ENCODE assay signal across 20 mouse cellular contexts in genomic region chr12:3787041-3787440, GRCm38 (mm10). TPM values are rescaled to one million over a fixed set of nuclear protein-coding genes. Genes with fewer than 3 reads are reported as not detected.
A peak's percentile ranks its signal among the peaks of the same experiment; 100 is the strongest.
DNase-seq lines count a peak whose midpoint lies in the region; ATAC-seq and TF ChIP-seq lines count a peak whose summit lies in the region.
"Had no signal": no experiment of that assay in that cellular context is flagged by ENCODE, and none has a peak within 500 bp of the region (broad histone marks: within the 10 kb centered on the region; RNA-seq: fewer than 3 reads in every experiment).

No protein-coding gene starts in this region.

- no peaks in the 10 kb centered on the region for H3K9me3 ChIP-seq in intestine, embryonic 14.5 days (ENCODE audit: control insufficient read depth, low read length)
- no peaks in the 10 kb centered on the region for H3K9me3 ChIP-seq in intestine, postnatal 0 days (ENCODE audit: control insufficient read depth)
- H3K9me3 ChIP-seq in midbrain, embryonic 10.5 days (replicated peaks): no peaks in the 10 kb centered on the region
- H3K9me3 ChIP-seq in midbrain, embryonic 11.5 days (ENCODE audit: control insufficient read depth, low read length): no peaks in the 10 kb centered on the region
- no peaks in the 10 kb centered on the region for H3K9me3 ChIP-seq in intestine, embryonic 16.5 days (ENCODE audit: control insufficient read depth, low read length)
- no peaks in the 10 kb centered on the region for H3K9me3 ChIP-seq in forebrain, embryonic 10.5 days
- H3K9me3 ChIP-seq: forebrain, embryonic 15.5 days; liver, embryonic 13.5 days; midbrain, embryonic 13.5 days; neural tube, embryonic 15.5 days had no signal

- TF ChIP-seq CTCF in intestine, postnatal 0 days (IDR thresholded peaks at IDR 0.05; ENCODE audit: low read depth): no peak

- H3K4me2 ChIP-seq in intestine, embryonic 14.5 days (ENCODE audit: low read length): no peak overlapping the region
- no peak overlapping the region for H3K4me2 ChIP-seq in intestine, postnatal 0 days (replicated peaks; ENCODE audit: low read depth)
- no peak overlapping the region for H3K4me2 ChIP-seq in midbrain, embryonic 11.5 days
- no peak overlapping the region for H3K4me2 ChIP-seq in intestine, embryonic 16.5 days (ENCODE audit: low read depth, low read length)
- H3K4me2 ChIP-seq: forebrain, embryonic 15.5 days; liver, embryonic 13.5 days; midbrain, embryonic 13.5 days; neural tube, embryonic 15.5 days had no signal

- H3K27ac ChIP-seq in intestine, embryonic 14.5 days (ENCODE audit: low read depth): peak overlapping the region; percentile 64
- H3K27ac ChIP-seq in intestine, postnatal 0 days (ENCODE audit: low read depth, low read length): no peak overlapping the region
- peak overlapping the region; percentile 28 for H3K27ac ChIP-seq in midbrain, embryonic 10.5 days (replicated peaks)
- H3K27ac ChIP-seq in midbrain, embryonic 11.5 days (ENCODE audit: low read depth, low read length): no peak overlapping the region
- 0 out of 2 replicates have a peak overlapping the region, but pooled peaks have one; percentile 1 for H3K27ac ChIP-seq in intestine, embryonic 16.5 days (ENCODE audit: low read length)
- no peak overlapping the region for H3K27ac ChIP-seq in forebrain, embryonic 10.5 days
- H3K27ac ChIP-seq: forebrain, embryonic 15.5 days; liver, embryonic 13.5 days; midbrain, embryonic 13.5 days; neural tube, embryonic 15.5 days had no signal

- H3K9ac ChIP-seq in intestine, embryonic 14.5 days (ENCODE audit: low read length): no peak overlapping the region
- no peak overlapping the region for H3K9ac ChIP-seq in intestine, postnatal 0 days (ENCODE audit: low read depth, low read length)
- H3K9ac ChIP-seq in midbrain, embryonic 11.5 days (ENCODE audit: low read length): no peak overlapping the region
- H3K9ac ChIP-seq in intestine, embryonic 16.5 days (ENCODE audit: low read depth, low read length): no peak overlapping the region
- H3K9ac ChIP-seq: forebrain, embryonic 15.5 days; liver, embryonic 13.5 days; midbrain, embryonic 13.5 days; neural tube, embryonic 15.5 days had no signal

- H3K4me1 ChIP-seq in intestine, embryonic 14.5 days (replicated peaks; ENCODE audit: control insufficient read depth, insufficient read depth, low read length): peaks cover 66% of the 10 kb centered on the region
- peaks cover 9% of the 10 kb centered on the region; the same call in 1 of the 2 replicates for H3K4me1 ChIP-seq in intestine, postnatal 0 days (replicated peaks; ENCODE audit: control insufficient read depth, insufficient read depth, low read length)
- H3K4me1 ChIP-seq in midbrain, embryonic 10.5 days: peaks cover 73% of the 10 kb centered on the region
- peaks cover 32% of the 10 kb centered on the region for H3K4me1 ChIP-seq in midbrain, embryonic 11.5 days (ENCODE audit: control insufficient read depth, insufficient read depth, low read length)
- H3K4me1 ChIP-seq in intestine, embryonic 16.5 days (ENCODE audit: control insufficient read depth, insufficient read depth, low read length): peaks cover 70% of the 10 kb centered on the region
- H3K4me1 ChIP-seq in forebrain, embryonic 10.5 days: peaks cover 68% of the 10 kb centered on the region

- no peak for DNase-seq in intestine, embryonic 14.5 days (ENCODE audit: low spot score)
- DNase-seq in midbrain, embryonic 10.5 days (ENCODE audit: low spot score): no peak
- DNase-seq in midbrain, embryonic 11.5 days (ENCODE audit: low spot score, missing footprints): no peak
- DNase-seq in forebrain, embryonic 10.5 days (ENCODE audit: extremely low spot score, low spot score): no peak
- DNase-seq in T-cell, adult 2 months (ENCODE audit: low spot score): no peak
- DNase-seq: embryo, embryonic 11 days; gastrocnemius, postnatal 36 days; kidney, adult 11 months; kidney, postnatal 14 days; liver, embryonic 13.5 days; lung, postnatal 36 days; right cerebral cortex, adult 18-20 months had no signal

- no peaks in the 10 kb centered on the region for H3K36me3 ChIP-seq in intestine, embryonic 14.5 days (ENCODE audit: control insufficient read depth, insufficient read depth, low read length)
- no peaks in the 10 kb centered on the region for H3K36me3 ChIP-seq in intestine, postnatal 0 days (ENCODE audit: control insufficient read depth, insufficient read depth)
- H3K36me3 ChIP-seq in midbrain, embryonic 10.5 days: no peaks in the 10 kb centered on the region
- no peaks in the 10 kb centered on the region for H3K36me3 ChIP-seq in midbrain, embryonic 11.5 days (ENCODE audit: control insufficient read depth, insufficient read depth, low read length)
- no peaks in the 10 kb centered on the region for H3K36me3 ChIP-seq in intestine, embryonic 16.5 days (ENCODE audit: control insufficient read depth, insufficient read depth, low read length)
- H3K36me3 ChIP-seq in forebrain, embryonic 10.5 days (replicated peaks): no peaks in the 10 kb centered on the region
- H3K36me3 ChIP-seq: forebrain, embryonic 15.5 days; liver, embryonic 13.5 days; midbrain, embryonic 13.5 days; neural tube, embryonic 15.5 days had no signal

- H3K27me3 ChIP-seq in intestine, embryonic 14.5 days (replicated peaks; ENCODE audit: control insufficient read depth, insufficient read depth, low read length): no peaks in the 10 kb centered on the region
- no peaks in the 10 kb centered on the region for H3K27me3 ChIP-seq in intestine, postnatal 0 days (replicated peaks; ENCODE audit: control insufficient read depth, insufficient read depth, low read length)
- no peaks in the 10 kb centered on the region; the same call in none of the 2 replicates for H3K27me3 ChIP-seq in midbrain, embryonic 10.5 days (ENCODE audit: low read depth, poor library complexity, severe bottlenecking)
- no peaks in the 10 kb centered on the region for H3K27me3 ChIP-seq in midbrain, embryonic 11.5 days (ENCODE audit: control insufficient read depth, insufficient read depth, low read length)
- no peaks in the 10 kb centered on the region for H3K27me3 ChIP-seq in intestine, embryonic 16.5 days (replicated peaks; ENCODE audit: control insufficient read depth, insufficient read depth, low read length)
- H3K27me3 ChIP-seq in forebrain, embryonic 10.5 days (ENCODE audit: poor library complexity, severe bottlenecking): peaks cover 16% of the 10 kb centered on the region
- H3K27me3 ChIP-seq: forebrain, embryonic 15.5 days; neural tube, embryonic 15.5 days; Patski had no signal

- no peak overlapping the region for H3K4me3 ChIP-seq in intestine, embryonic 14.5 days (ENCODE audit: low read depth, low read length)
- no peak overlapping the region for H3K4me3 ChIP-seq in intestine, postnatal 0 days (ENCODE audit: low read depth, low read length)
- H3K4me3 ChIP-seq in midbrain, embryonic 10.5 days: no peak overlapping the region
- H3K4me3 ChIP-seq in midbrain, embryonic 11.5 days (ENCODE audit: low read depth, low read length): no peak overlapping the region
- H3K4me3 ChIP-seq in intestine, embryonic 16.5 days (ENCODE audit: low read length): no peak overlapping the region
- no peak overlapping the region for H3K4me3 ChIP-seq in forebrain, embryonic 10.5 days
- H3K4me3 ChIP-seq: erythroblast, embryonic 14.5 days; forebrain, embryonic 15.5 days; liver, embryonic 13.5 days; midbrain, embryonic 13.5 days; myocyte; neural tube, embryonic 15.5 days had no signal

- WGBS in intestine, embryonic 14.5 days: 29% methylated on average over 3 of the region's 3 CpGs
- WGBS in intestine, postnatal 0 days: 29% methylated on average over 3 of the region's 3 CpGs
- WGBS in midbrain, embryonic 10.5 days: 14% methylated on average over 3 of the region's 3 CpGs
- WGBS in midbrain, embryonic 11.5 days: 27% methylated on average over 3 of the region's 3 CpGs
- WGBS in intestine, embryonic 16.5 days: 46% methylated on average over 3 of the region's 3 CpGs
- WGBS in forebrain, embryonic 10.5 days: 17% methylated on average over 3 of the region's 3 CpGs

- ATAC-seq in intestine, embryonic 14.5 days (replicated peaks; ENCODE audit: low FRiP score, low TSS enrichment, low read depth): no peak
- ATAC-seq in intestine, postnatal 0 days: no peak
- no peak for ATAC-seq in midbrain, embryonic 11.5 days (ENCODE audit: low FRiP score)
- no peak for ATAC-seq in intestine, embryonic 16.5 days
- ATAC-seq: forebrain, embryonic 15.5 days; midbrain, embryonic 13.5 days; Patski had no signal

RNA-seq across cellular contexts. Expression of gene Dnmt3a, which starts 18.8 kb away (rescaled TPM):
- polyA plus RNA-seq in intestine, embryonic 14.5 days (2014; fragmentation: Nextera tagmentation; extraction: Ambion mirVana): 63.4 and 69.3 TPM in 2 replicates
- polyA plus RNA-seq in intestine, postnatal 0 days (2015; fragmentation: Nextera tagmentation; extraction: Ambion mirVana): 33.9 and 42.2 TPM in 2 replicates
- polyA plus RNA-seq in midbrain, embryonic 10.5 days (2016; fragmentation: Nextera tagmentation; extraction: Ambion mirVana): 92.2 and 115 TPM in 2 replicates
- polyA plus RNA-seq in midbrain, embryonic 11.5 days (2014; fragmentation: Nextera tagmentation; extraction: Ambion mirVana): 49.6 and 56.5 TPM in 2 replicates
- 52.8 and 53.8 TPM in 2 replicates for polyA plus RNA-seq in intestine, embryonic 16.5 days (2015; fragmentation: Nextera tagmentation; extraction: Ambion mirVana)
- 117 and 119 TPM in 2 replicates for polyA plus RNA-seq in forebrain, embryonic 10.5 days (2016; fragmentation: Nextera tagmentation; extraction: Ambion mirVana)

Comparison
In these comparisons a context has a peak if more than half of its experiments do, and no peak if none do; other contexts are left out.
1. H3K27ac ChIP-seq: peak in intestine, embryonic 14.5 days (single experiment), midbrain, embryonic 10.5 days (single experiment) and intestine, embryonic 16.5 days (single experiment); none in intestine, postnatal 0 days (single experiment), midbrain, embryonic 11.5 days (single experiment) and forebrain, embryonic 10.5 days (single experiment).